Mouse (Mus musculus): ENCODE data around the gene Alk. TPM values are rescaled to one million over a fixed set of nuclear protein-coding genes. Genes with fewer than 3 reads are reported as not detected.
"Not testable (repeated sequence)": the region's sequence is repeated elsewhere in the genome, so short reads cannot be mapped to it uniquely, and the experiment has no call there.

Gene Alk
- polyA plus RNA-seq, 1 experiment from 2014 or later, result 0.77 TPM

- WGBS, result 94% methylated on average over 3 of the region's 3 CpGs
- no peak for ATAC-seq (ENCODE audit: low FRiP score)
- no peaks in the 10 kb centered on the region for H3K27me3 ChIP-seq
- no peak overlapping the region for H3K9ac ChIP-seq
- no peak overlapping the region for H3K27ac ChIP-seq
- no peak overlapping the region for H3K4me3 ChIP-seq (replicated peaks)
- H3K9me3 ChIP-seq, result no peaks in the 10 kb centered on the region
- H3K36me3 ChIP-seq (replicated peaks), result no peaks in the 10 kb centered on the region
- H3K4me2 ChIP-seq, result no peak overlapping the region
- H3K4me1 ChIP-seq, result no peaks in the 10 kb centered on the region
These were observed 79.6 kb downstream of the Alk start for GRCm38 (mm10) chr17:72524839-72525238.

GRCm38 (mm10) chr17:72523006-72523405, 81.4 kb downstream of the Alk start:
- no peaks in the 10 kb centered on the region for H3K36me3 ChIP-seq (replicated peaks)
- H3K9ac ChIP-seq, result no peak overlapping the region
- no peaks in the 10 kb centered on the region for H3K4me1 ChIP-seq
- no peak overlapping the region for H3K27ac ChIP-seq
- ATAC-seq (ENCODE audit: low FRiP score), result no peak
- H3K4me2 ChIP-seq, result no peak overlapping the region
- no peak overlapping the region for H3K4me3 ChIP-seq (replicated peaks)
- H3K9me3 ChIP-seq, result no peaks in the 10 kb centered on the region
- 48% methylated on average over 7 of the region's 7 CpGs for WGBS
- H3K27me3 ChIP-seq, result no peaks in the 10 kb centered on the region

- Histone ChIP-seq H3K36me3 (replicated peaks) (no peaks in the 10 kb centered on the region), H3K27me3 (no peaks in the 10 kb centered on the region), H3K9ac (no peak overlapping the region), H3K27ac (no peak overlapping the region), H3K4me1 (no peaks in the 10 kb centered on the region), H3K4me3 (replicated peaks) (no peak overlapping the region), H3K4me2 (no peak overlapping the region), H3K9me3 (no peaks in the 10 kb centered on the region)
- WGBS, result 24% methylated on average over 4 of the region's 4 CpGs
- no peak for ATAC-seq (ENCODE audit: low FRiP score)
These were observed 82.0 kb downstream of the Alk start for GRCm38 (mm10) chr17:72522381-72522780.

GRCm38 (mm10) chr17:72521353-72521752, 83.1 kb downstream of the Alk start:
- no peak for ATAC-seq (ENCODE audit: low FRiP score)
- H3K27me3 ChIP-seq, result no peaks in the 10 kb centered on the region
- H3K9me3 ChIP-seq, result no peaks in the 10 kb centered on the region
- no peaks in the 10 kb centered on the region for H3K4me1 ChIP-seq
- WGBS, result 96% methylated on average over 5 of the region's 5 CpGs
- H3K4me2 ChIP-seq, result no peak overlapping the region
- no peaks in the 10 kb centered on the region for H3K36me3 ChIP-seq (replicated peaks)
- no peak overlapping the region for H3K4me3 ChIP-seq (replicated peaks)
- no peak overlapping the region for H3K27ac ChIP-seq
- H3K9ac ChIP-seq, result no peak overlapping the region

- H3K4me2 ChIP-seq, result no peak overlapping the region
- H3K9ac ChIP-seq, result no peak overlapping the region
- no peak for ATAC-seq (ENCODE audit: low FRiP score)
- H3K36me3 ChIP-seq (replicated peaks), result no peaks in the 10 kb centered on the region
- no peaks in the 10 kb centered on the region for H3K27me3 ChIP-seq
- H3K9me3 ChIP-seq, result no peaks in the 10 kb centered on the region
- 88% methylated on average over 6 of the region's 6 CpGs for WGBS
- H3K4me3 ChIP-seq (replicated peaks), result no peak overlapping the region
- peaks cover under 1% of the 10 kb centered on the region; the same call in 1 of the 2 replicates for H3K4me1 ChIP-seq
- no peak overlapping the region for H3K27ac ChIP-seq
These were observed 93.7 kb downstream of the Alk start for GRCm38 (mm10) chr17:72510746-72511145.

- H3K4me2 ChIP-seq, result no peak overlapping the region
- H3K27ac ChIP-seq, result no peak overlapping the region
- ATAC-seq (ENCODE audit: low FRiP score), result no peak
- no peak overlapping the region for H3K4me3 ChIP-seq (replicated peaks)
- no peaks in the 10 kb centered on the region for H3K36me3 ChIP-seq (replicated peaks)
- peaks cover 12% of the 10 kb centered on the region for H3K4me1 ChIP-seq
- WGBS, result 92% methylated on average over 7 of the region's 7 CpGs
- no peaks in the 10 kb centered on the region for H3K9me3 ChIP-seq
- H3K27me3 ChIP-seq, result no peaks in the 10 kb centered on the region
- H3K9ac ChIP-seq, result no peak overlapping the region
These were observed 95.6 kb downstream of the Alk start for GRCm38 (mm10) chr17:72508678-72509394.

- WGBS, result 10% methylated on average over 7 of the region's 7 CpGs
- Histone ChIP-seq H3K4me3 (replicated peaks) (no peak overlapping the region), H3K4me1 (peaks cover 12% of the 10 kb centered on the region), H3K9me3 (no peaks in the 10 kb centered on the region), H3K36me3 (replicated peaks) (no peaks in the 10 kb centered on the region), H3K4me2 (no peak overlapping the region), H3K9ac (no peak overlapping the region), H3K27me3 (no peaks in the 10 kb centered on the region), H3K27ac (peak overlapping the region; percentile 59)
- ATAC-seq (ENCODE audit: low FRiP score), result peak; percentile 90
These were observed 99.2 kb downstream of the Alk start for GRCm38 (mm10) chr17:72505213-72505612.

GRCm38 (mm10) chr17:72504581-72504980, 99.8 kb downstream of the Alk start:
- 53% methylated on average over 6 of the region's 6 CpGs for WGBS
- Histone ChIP-seq H3K4me1 (peaks cover 12% of the 10 kb centered on the region), H3K4me2 (no peak overlapping the region; the same call in 1 of the 2 replicates), H3K36me3 (replicated peaks) (no peaks in the 10 kb centered on the region), H3K27me3 (no peaks in the 10 kb centered on the region), H3K27ac (no peak overlapping the region), H3K9ac (no peak overlapping the region), H3K9me3 (no peaks in the 10 kb centered on the region), H3K4me3 (replicated peaks) (no peak overlapping the region)
- ATAC-seq (ENCODE audit: low FRiP score), result peak; percentile 76; the same call in 1 of the 2 replicates

- WGBS, result 40% methylated on average over 5 of the region's 5 CpGs
- no peaks in the 10 kb centered on the region for H3K27me3 ChIP-seq
- no peaks in the 10 kb centered on the region for H3K36me3 ChIP-seq (replicated peaks)
- H3K9me3 ChIP-seq, result no peaks in the 10 kb centered on the region
- no peak overlapping the region for H3K4me2 ChIP-seq
- no peak overlapping the region for H3K27ac ChIP-seq
- H3K9ac ChIP-seq, result no peak overlapping the region
- ATAC-seq (ENCODE audit: low FRiP score), result no peak
- no peak overlapping the region for H3K4me3 ChIP-seq (replicated peaks)
- no peaks in the 10 kb centered on the region for H3K4me1 ChIP-seq
These were observed 109.0 kb downstream of the Alk start for GRCm38 (mm10) chr17:72495395-72495794.

- Histone ChIP-seq H3K27me3 (no peaks in the 10 kb centered on the region), H3K36me3 (replicated peaks) (no peaks in the 10 kb centered on the region), H3K27ac (no peak overlapping the region), H3K9me3 (peaks cover 4% of the 10 kb centered on the region; the same call in 1 of the 2 replicates), H3K4me1 (no peaks in the 10 kb centered on the region), H3K9ac (no peak overlapping the region), H3K4me3 (replicated peaks) (no peak overlapping the region), H3K4me2 (no peak overlapping the region)
- 39% methylated on average over 4 of the region's 4 CpGs for WGBS
- peak; percentile 64; the same call in 1 of the 2 replicates for ATAC-seq (ENCODE audit: low FRiP score)
These were observed 118.8 kb downstream of the Alk start for GRCm38 (mm10) chr17:72485623-72486022.

- not testable (repeated sequence) for H3K4me3 ChIP-seq (replicated peaks); H3K27ac ChIP-seq; ATAC-seq (ENCODE audit: low FRiP score); H3K4me2 ChIP-seq; H3K27me3 ChIP-seq; H3K4me1 ChIP-seq; H3K9me3 ChIP-seq; H3K9ac ChIP-seq; H3K36me3 ChIP-seq (replicated peaks)
- 90% methylated on average over 7 of the region's 7 CpGs for WGBS
These were observed 125.2 kb downstream of the Alk start for GRCm38 (mm10) chr17:72479260-72479659.

GRCm38 (mm10) chr17:72477889-72478405, 126.5 kb downstream of the Alk start:
- Histone ChIP-seq H3K4me3 (replicated peaks) (no peak overlapping the region), H3K36me3 (replicated peaks) (no peaks in the 10 kb centered on the region), H3K4me2 (no peak overlapping the region), H3K27ac (no peak overlapping the region), H3K27me3 (no peaks in the 10 kb centered on the region), H3K9ac (no peak overlapping the region), H3K4me1 (no peaks in the 10 kb centered on the region), H3K9me3 (no peaks in the 10 kb centered on the region)
- 54% methylated on average over 5 of the region's 5 CpGs for WGBS
- ATAC-seq (ENCODE audit: low FRiP score), result no peak

- no peak overlapping the region for H3K4me3 ChIP-seq (replicated peaks)
- no peaks in the 10 kb centered on the region for H3K9me3 ChIP-seq
- H3K9ac ChIP-seq, result no peak overlapping the region
- H3K4me1 ChIP-seq, result no peaks in the 10 kb centered on the region
- H3K4me2 ChIP-seq, result no peak overlapping the region
- WGBS, result 46% methylated on average over 4 of the region's 4 CpGs
- no peaks in the 10 kb centered on the region for H3K27me3 ChIP-seq
- ATAC-seq (ENCODE audit: low FRiP score), result no peak
- H3K27ac ChIP-seq, result no peak overlapping the region
- H3K36me3 ChIP-seq (replicated peaks), result no peaks in the 10 kb centered on the region
These were observed 127.5 kb downstream of the Alk start for GRCm38 (mm10) chr17:72476956-72477355.
